Mouse (Mus musculus) bone marrow macrophage, adult 2 months (primary cell): ENCODE results near the gene Xpo5.

Source experiments
- CTCF ChIP-seq: IDR thresholded peaks from 2 replicates; pipeline ENCODE4 v1.5.1; 2012; ENCODE audit warnings: low read depth, mild to moderate bottlenecking, low read length, moderate library complexity
- POLR2A ChIP-seq: IDR thresholded peaks from 2 replicates; pipeline ENCODE4 v1.6.1; 2012; ENCODE audit warnings: mild to moderate bottlenecking, low read depth, low read length, borderline replicate concordance

- TF ChIP-seq CTCF: no peak
- TF ChIP-seq POLR2A: no peak
Observed at GRCm38 (mm10) chr17:46156680-46157079, 45.9 kb upstream of the Xpo5 start.
